Mouse (Mus musculus) cerebellum, postnatal 25 days (tissue): ENCODE results near the gene Ctdspl.

ENCODE experiments used
- DNase-seq, 2 experiments: peaks; one replicate each; pipeline ENCODE4 v3.0.0; 2021; ENCODE audit warnings: mixed read lengths in 2 of 2

The Ctdspl gene

DNA sequence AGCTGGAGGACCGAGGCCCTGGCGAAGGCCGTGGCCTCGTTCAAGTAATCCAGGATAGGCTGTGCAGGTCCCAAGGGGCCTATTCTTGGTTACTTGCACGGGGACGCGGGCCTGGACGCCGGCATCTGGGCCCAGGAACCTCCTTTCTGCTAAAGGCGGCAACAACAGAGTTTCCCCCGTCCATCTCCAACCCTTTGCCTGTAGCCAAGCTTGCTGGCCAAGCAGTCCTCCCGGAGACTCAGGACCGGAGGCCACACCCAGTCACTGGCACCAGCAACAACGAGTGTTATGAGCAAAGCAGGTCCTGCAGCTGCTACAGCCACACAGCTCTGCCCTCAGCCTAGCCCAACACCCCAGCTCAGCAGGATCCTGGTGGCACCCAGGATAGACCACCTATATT lies 105.5 kb downstream of the Ctdspl start:
- no peak for DNase-seq

DNA sequence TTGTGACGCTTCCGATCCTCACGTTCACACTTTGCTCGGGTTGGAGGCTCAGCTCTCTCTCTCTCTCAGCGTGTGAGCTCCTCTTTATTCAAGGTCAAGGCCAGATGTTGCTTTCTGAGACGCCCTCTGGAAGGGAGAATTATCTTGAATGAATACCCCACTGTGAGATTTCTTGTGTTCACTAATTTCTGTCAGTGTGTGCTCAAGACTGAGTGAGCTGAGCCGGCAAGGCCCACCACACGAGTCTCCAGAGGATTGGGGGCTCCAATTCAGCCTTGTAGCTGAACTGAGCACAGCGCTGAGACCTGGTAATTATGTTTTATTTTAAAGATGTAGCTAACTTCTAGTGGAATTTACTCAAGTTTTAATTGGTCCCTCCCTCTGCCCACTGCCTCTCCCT lies 106.3 kb downstream of the Ctdspl start:
- DNase-seq, result no peak

DNA sequence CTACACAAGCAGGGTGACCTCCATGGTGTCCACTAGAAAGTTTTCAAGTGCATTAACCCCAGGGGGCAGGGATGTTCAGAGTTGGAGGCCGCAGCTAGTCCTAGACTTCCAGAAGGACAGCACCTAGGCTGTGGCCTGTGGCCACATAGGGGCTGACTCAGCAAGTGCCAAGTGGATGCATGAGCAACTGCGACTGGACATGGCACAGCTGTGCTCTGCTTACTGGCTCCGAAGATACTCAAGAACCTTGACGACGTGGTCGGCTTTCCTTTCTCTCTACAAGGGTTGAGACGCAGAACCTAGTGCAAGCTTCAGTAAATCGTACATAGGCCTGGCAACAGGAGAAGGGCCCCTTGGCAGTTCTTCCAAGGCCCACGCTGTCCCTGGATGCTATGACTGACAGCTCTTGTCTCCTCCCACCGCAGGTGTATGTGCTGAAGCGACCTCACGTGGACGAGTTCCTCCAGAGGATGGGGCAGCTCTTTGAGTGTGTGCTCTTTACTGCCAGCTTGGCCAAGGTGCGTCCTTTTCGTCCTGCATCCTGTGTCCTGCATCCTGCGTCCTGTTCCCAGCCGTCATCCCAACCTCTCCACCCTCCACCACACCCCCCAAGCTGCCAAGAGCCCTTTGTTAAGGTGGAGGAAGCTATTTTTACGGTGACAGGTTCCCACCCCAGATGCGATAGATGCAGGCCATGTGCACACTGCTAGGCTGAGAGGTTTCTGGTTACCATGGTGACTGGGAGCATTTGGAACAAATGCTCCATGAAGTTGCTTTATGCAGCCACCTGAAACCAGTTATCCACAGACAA lies 107.1 kb downstream of the Ctdspl start:
- no peak for DNase-seq

DNA sequence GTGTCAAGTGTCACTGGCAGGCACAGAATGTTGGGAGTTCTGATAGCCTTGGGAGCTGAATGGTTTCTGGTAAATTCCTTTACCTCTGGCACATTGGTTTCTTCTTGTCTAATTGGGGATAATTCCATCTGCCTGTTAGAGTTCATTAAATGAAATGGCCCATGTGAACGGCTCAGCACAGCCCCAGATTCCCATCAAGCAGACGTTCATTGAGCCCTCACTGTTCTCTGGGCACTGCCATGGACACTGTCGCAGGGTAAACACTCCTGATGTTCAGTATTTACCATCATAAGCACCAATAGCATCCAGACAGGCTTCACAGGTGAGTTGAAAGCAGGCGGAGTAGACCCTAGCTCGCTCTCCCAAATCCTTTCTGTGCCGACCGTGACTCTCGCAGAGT lies 107.8 kb downstream of the Ctdspl start:
- DNase-seq, result no peak

DNA sequence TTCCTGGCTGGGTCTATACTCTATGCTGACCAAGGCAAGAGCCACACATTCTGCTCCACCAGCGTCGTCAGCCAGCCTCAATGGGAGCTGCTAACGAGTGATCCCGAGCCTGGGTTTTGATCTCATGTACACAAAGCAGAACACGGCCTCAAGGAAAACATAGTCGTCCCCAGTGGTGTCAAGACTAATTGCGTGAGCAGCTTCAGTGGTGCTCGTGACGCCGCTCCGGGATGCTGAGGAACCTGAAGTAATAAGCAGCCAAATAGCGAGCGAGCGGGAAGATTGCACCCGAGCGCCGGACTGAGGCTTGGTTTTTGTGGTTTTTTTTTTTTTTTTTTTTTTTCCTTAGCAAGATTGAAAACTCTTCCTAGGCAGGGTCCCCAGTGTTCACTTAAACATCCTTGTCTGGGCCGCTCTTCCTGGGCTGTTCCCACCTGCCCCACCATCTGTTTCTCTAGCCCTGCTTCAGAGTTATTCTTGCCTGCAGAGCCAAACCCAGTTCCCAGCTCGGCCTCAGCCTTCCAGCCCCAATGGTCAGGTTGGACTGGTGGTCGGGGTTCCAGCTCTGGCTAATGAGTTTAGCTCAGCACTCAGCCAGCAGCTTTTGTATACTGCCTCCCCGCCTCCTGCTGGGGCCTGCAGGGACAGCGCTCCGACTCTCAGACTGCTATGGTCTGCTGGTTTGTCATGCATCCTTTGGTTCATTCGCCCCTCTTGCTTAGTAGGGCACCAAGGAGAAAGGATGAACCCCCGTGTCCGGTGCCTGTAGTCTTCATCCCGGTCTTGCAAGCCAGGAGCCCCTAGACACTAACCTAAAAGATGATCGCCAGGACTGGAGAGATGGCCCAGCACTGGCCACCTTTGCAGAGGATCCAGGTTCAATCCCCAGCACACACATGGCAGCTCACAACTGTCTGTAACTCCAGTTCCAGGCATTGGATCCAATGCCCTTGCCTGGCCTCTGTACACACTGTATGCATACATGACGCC lies 108.7 kb downstream of the Ctdspl start:
- peak; percentile 27 to 34 for DNase-seq

DNA sequence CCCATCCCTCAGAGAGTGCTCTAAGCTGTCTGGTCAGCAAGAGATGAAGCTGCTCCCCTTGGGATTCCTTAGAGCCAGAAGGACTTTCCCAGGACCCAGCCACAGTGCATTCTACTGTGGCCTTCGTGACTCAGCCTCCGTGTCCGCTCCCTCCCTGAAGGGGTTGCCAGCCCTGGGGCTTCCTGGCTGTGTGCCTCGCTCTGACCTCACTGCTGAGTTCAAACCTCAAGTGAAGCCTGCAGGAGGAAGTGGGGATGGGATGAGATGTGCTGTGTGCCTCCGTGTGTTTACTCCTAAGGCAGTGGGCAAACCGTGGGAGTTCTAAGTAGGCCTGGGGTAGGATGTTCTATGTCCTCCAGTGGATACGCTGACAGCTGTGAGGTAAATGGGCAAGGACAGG lies 109.6 kb downstream of the Ctdspl start:
- DNase-seq, result peak; percentile 54 to 68

DNA sequence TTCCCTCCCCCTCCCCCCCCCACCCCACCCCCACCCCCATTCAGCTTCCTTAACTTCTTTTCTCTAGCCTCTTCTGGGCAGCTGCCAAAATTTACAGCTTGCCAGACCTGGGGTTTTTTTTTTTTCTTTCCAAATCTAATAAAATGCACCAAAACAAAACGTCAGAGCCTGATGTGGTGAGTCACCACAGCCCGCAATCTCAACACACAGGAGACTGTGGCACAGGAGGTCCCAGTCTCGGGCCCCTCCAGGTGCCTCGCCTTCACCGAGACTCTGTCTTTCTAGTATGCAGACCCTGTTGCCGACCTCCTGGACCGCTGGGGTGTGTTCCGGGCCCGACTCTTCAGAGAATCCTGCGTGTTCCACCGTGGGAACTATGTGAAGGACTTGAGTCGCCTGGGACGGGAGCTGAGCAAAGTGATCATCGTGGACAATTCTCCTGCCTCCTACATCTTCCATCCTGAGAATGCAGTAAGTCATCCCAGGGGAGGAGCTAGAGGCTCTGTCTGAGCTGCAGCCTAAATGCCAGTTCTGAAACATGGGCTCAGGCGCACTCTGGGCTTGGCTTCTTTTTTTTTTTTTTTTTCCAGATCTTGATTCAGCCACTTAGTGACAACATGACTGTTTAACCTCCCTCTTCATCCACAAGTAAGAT lies 111.0 kb downstream of the Ctdspl start:
- no peak for DNase-seq

DNA sequence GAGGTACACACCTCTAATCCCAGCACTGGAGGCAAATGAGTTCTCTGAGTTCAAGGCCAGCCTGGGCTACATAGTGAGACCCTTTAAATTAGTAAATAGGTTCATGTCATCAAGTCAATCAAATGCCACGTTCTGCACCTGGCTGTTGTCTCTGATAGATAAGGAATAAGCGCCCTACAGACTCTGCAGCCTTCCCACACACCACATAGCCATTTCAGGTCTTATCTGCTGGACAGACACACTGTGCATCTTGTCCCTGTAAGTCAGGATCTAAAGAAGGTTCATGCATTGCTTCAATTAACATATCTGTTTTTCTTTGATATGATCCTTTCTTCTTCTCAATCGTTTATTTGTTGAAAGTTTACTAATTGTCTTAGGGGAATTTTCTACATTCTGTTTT lies 112.3 kb downstream of the Ctdspl start:
- no peak for DNase-seq

DNA sequence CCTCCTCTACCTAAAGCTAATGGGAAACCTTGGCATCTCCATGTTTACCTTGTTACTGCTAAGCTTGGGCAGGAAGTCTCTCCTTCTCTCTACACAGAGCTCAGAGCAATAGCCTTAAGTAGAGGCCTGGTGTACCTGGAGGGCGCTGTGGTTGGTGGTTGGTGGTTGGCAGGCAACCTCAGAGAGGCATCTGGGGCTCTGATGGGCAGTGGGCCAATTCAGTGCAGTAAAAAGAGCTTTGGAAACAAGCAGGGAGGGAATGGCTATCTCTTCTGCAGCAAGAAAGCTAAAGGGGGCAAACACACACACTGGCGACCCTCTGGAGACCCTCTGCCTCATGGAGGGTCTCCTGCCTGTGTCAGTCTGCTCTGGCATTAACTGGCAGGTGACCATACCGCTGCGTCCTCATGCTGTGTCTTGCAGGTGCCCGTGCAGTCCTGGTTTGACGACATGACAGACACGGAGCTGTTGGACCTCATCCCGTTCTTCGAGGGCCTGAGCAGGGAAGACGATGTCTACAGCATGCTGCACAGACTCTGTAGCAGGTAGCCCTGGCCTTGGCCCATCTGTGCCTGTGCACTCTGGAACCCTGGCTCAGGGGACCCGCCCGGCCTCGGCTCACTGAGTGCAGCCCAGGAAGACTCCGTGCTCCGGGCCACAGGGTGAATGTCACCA lies 114.0 kb downstream of the Ctdspl start:
- peak; percentile 49 to 67 for DNase-seq

DNA sequence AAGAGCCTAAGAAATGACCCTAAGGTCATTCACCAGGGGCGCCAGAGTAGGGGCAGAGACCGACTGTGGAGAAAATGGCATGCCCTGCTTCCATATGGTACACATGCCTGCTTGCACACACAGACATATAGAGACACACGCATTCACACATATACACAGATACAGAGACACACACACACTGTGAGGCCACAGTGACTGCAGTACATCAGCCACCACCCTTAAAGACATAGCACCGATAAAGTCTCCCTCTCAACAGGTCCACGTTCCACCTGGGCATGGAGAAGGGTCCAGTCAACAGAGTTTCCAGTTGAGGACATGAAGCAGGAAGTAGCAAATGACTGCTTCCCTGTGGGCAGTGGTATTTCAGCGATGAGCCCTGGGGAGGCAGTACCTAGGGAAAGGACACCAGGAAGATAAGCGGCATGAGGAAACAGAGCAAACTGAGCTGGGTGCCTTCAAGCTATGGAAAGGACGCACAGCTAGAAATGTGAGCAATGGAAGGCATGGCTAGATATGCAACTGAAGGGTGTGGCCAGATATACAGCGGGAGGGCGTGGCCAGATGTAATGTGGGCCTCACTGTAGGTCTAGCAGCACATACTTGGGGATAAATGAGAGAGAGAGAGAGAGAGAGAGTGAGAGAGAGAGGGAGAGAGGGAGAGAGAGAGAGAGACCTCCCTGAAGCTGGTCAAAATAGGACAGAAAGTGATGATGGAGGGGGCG lies 122.1 kb downstream of the Ctdspl start:
- no peak for DNase-seq

DNA sequence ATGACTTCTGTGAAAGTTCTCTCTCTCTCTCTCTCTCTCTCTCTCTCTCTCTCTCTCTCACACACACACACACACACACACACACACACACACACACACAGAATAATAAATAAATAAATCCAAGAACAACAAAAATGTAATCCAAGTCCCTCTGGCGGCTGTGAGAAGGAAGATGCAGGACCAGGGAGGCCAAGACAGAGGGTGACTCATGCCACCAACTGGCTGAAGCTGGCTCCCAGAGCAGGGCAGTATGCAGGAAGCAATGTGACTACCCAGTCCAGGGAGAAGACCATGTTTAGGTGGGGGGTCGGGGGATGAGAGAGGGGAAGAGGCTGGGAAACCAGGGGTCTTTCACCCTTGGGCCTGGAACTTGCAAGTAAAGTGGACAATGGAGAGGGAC lies 124.9 kb downstream of the Ctdspl start:
- DNase-seq, result no peak

DNA sequence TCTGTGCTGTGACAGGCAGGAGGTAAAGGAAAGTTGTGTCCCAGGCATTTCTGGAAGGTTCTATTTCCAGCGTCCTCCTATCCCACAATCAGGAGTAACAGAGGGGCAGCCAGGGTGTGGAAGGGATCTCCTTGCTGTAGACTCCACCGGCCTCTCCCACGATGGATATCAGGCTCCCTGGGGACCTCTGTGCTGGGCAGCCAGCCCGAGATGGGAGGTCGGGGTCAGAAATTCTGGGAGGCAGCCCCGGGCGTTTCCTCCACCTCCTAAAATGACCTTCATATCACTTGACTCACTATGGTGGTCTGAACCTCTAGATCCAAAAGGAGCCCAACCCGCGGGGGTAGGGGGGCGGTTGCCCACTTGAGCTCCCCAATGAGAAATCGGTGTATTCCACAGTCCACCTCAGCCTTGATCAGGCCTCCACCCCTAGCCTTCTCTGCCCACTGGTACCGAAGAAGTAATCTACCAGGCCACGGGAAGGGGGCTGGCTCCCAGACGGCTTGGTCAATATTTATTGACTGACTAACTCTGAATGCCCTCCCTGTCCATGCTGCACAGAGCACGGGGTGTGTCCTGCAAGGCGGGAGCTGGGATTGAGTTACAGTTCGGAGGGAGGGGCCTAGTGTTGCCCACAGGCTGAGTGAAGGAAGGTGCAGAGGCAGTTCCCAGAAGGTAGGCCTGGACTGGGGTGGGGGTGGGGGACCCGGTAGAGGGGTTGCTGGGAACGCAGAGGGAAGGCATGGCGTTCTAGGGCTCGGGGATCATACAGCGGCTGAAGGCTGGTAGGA lies 126.1 kb downstream of the Ctdspl start, which contains the start of gene Vill:
TSS of gene Vill (plus strand) at position 625 of the 791 bp plus-strand sequence.
- no peak for DNase-seq

DNA sequence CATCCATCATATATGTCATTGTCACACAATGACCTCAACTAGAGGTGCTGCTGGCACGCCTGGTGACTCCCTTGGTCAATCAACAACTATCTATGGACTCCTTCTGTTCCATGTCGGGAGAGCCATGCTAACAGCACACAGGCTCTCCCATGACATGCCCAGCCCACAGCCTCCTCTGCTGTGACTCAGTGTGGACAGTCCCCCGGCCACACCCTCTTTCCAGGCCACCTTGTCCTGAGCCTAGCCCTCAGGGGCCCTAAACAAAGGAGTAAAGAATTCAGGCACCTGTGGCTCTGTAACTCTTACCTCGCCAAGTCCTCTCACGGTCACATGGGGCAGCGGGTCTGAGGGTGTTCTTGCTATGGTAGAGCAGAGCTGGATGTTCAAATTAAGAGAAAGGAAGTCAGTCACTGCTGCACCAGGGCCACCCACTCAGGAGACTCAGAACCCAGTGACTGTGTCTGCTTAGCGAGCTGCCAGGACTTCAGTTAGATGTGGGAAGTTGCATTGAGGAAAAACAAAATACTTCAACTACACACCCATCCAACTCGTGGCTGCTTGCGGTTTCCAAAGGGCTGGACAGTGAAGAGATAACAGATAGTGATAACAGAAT lies 127.8 kb downstream of the Ctdspl start:
- no peak for DNase-seq

DNA sequence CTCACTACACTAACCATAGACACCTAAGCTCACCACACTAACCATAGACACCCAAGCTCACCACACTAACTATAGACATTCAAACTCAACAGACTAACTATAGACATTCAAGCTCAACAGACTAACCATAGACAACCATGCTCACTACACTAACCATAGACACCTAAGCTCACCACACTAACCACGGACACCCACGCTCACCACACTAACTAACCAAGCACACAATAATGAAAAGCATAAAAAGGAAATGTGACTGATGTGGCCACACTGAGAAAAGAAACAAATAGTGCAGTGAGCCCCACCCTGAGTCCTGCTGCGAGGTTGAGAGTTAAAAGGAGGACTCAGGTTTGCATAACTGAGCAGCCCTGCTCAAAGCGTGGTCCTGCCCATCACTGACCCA lies 129.1 kb downstream of the Ctdspl start:
- no peak for DNase-seq

DNA sequence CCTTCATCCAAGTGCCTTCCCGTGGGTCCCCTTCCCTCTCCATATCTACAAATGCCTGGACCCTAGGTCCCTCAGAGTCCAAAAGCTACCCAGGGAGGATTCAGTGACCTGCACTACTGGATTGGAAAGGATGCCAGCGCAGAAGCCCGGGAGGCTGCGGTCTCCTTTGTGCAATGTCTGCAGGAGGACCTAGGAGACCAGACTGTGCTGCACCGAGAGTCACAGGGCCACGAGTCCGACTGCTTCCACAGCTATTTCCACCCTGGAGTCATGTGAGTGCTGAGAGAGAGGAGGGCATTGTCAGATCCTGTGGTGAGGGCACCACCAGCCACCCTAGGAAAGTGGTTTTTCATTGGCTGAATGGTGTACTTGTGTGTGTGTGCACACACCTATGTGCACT lies 132.0 kb downstream of the Ctdspl start:
- no peak for DNase-seq

DNA sequence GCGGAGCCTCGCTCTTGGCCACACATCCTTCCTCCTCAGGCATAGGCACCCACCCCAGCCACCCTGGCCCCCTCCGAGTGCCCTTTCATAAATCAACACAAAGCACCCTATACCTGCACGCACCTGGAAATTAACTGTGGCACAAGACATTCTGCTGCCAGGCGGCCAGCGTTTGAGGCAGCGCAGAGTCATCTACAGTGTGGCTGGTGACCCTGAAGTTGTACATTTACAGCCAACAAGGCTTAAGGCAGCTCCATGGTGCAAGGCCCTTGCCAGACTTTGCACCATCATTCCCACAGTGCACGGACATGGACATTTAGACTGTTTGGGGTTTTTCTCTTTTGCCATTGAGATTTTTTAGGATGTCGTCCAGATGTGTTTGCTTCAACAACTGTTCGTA lies 134.4 kb downstream of the Ctdspl start:
- DNase-seq, result no peak

DNA sequence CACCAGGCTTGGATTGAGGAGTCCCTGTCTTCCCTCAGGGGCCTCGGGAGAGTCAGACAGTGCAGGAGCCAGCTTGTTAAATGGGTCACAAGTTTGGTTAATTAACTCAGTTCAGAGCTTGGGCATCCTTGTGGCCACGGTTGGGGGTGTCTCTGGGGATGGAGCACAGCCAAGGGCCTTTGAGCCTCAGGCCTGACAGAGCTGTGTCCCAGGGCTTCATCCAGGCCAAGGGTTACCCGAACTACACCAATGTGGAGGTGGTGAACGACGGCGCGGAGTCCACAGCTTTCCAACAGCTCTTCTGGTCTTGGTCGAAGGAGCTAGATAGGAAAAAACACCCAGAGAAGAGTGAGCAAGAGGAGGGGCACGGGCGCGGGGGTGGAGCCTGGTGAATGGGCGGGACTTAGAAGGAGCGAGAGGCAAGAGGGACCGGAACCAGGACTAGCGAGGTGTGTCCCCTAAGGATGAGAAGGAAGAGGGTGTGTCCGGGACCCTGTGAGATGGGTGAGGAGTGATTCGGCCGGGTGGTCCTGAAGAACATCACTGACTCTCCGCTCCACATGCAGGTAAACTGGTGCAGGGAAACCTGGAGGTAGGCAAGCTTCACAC lies 136.9 kb downstream of the Ctdspl start:
- no peak for DNase-seq

DNA sequence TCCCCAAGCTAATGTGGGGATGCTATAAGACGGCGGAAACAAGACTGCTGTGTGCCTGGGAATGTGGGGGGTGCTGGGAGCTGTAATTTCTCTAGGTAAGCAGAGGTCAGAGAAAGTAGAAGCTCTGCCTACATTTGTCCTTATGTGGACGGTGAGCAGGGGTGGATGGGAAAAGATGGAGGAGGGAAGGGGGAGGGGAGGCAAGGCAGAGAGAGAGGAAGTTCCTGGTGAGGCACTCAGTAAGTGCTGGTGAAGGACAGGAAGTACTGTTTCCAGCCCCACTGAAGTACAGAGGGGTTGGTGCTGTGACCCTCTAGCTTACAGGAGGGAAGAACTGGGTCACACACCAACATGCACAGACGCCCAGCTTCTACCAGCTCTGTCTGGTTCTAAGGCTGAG lies 138.0 kb downstream of the Ctdspl start:
- DNase-seq, result no peak

DNA sequence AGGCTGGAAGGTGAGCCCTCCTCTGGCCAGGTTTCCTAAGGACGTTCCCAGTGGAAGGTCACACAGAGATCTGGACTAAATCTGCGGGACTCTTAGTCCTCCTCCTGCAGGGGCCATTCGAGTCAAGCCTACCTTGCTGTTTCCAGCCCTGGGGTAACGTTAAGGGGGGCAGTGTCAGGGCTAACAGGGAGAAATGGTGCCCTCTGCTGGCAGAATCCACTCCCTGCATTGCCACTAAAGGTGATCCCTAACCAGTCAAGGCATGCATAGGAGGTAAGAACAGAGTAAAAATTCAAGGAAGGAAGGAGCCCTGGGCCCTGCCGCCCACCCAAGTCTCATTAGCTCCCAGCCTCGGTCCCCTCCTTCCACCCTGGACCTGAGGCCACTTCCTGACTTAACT lies 141.3 kb downstream of the Ctdspl start:
- peak; percentile 83 to 88 for DNase-seq

DNA sequence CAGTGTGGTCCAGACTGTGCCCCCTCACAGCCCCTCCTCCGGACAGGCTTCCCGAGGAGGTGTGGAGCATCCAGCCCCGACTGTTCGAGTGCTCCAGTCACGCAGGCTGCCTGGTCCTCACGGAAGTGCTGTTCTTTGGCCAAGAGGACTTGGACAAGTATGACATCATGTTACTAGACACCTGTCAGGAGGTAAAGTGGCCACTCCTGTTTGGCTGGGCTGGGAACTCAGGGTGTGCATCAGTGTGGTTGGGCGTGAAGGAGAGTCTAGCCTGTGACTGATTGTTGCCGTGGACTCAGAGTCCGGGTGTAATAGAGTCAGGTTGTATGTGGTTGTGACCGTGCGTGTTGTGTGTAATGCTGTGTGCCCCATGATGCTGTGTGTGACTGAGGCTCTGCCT lies 142.0 kb downstream of the Ctdspl start:
- no peak for DNase-seq
